Mouse (Mus musculus): ENCODE measurements around the gene Fmr1. TPM values are rescaled to one million over a fixed set of nuclear protein-coding genes. Genes with fewer than 3 reads are reported as not detected.
A peak's percentile ranks its signal among the peaks of the same experiment; 100 is the strongest.
"Not testable (repeated sequence)": the region's sequence is repeated elsewhere in the genome, so short reads cannot be mapped to it uniquely, and the experiment has no call there.

Gene Fmr1
- 10 to 100 TPM; 61.6 to 68.3 TPM for total RNA-seq (2021)
- long read RNA-seq, experiment 1, full-length matches to known transcripts, result 62 of 114 reads
- long read RNA-seq, experiment 1, partial matches to known transcripts, result 6 of 114 reads
- long read RNA-seq, experiment 1, other reads (novel, unspliced or antisense), result 46 of 114 reads
- long read RNA-seq, experiment 2, full-length matches to known transcripts, result 29 of 54 reads
- long read RNA-seq, experiment 2, partial matches to known transcripts, result 5 of 54 reads
- long read RNA-seq, experiment 2, other reads (novel, unspliced or antisense), result 20 of 54 reads

DNA sequence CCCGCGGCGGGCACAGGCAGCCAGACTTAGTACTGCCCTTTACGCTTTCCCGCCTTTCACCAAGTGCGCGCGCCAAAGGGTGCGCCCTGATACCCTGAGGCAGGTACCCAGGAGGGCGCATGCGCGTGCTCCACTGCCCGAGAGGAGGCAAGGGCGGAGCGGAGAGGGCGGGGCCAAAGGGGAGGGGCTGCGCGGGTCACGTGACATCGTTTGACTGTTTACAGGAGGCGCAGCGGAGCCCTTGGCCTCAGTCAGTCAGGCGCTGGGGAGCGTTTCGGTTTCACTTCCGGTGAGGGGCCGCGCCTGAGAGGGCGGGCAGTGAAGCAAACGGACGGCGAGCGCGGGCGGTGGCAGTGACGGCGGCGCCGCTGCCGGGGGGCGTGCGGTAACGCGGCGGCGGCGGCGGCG lies at the start of gene Fmr1:
TSS of gene Fmr1 (plus strand) at position 209 of the 408 bp plus-strand sequence.
- DNase-seq (ENCODE audit: low spot score in 2 of 2), result peak; percentile 91 to 93

DNA sequence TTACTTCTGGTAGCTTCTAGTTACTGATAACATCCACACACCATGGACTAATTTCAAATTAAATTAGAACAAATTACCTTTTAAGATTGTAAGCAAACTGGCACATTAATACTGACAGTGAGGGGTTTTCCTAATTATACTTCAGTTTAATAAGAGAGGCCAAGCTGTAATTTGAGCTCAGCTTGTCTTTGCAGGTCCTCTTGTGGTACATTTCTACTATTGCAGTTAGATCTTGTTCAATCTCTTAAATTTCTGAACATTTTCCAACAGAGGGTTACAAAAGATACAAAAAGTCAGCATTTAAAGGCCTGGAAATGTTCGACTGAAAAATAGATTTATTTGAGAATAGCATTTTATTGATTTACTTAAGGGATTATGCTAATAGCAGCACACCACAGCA lies 36.7 kb upstream of the Fmr1 start:
- no peak for DNase-seq (ENCODE audit: low spot score in 2 of 2)

DNA sequence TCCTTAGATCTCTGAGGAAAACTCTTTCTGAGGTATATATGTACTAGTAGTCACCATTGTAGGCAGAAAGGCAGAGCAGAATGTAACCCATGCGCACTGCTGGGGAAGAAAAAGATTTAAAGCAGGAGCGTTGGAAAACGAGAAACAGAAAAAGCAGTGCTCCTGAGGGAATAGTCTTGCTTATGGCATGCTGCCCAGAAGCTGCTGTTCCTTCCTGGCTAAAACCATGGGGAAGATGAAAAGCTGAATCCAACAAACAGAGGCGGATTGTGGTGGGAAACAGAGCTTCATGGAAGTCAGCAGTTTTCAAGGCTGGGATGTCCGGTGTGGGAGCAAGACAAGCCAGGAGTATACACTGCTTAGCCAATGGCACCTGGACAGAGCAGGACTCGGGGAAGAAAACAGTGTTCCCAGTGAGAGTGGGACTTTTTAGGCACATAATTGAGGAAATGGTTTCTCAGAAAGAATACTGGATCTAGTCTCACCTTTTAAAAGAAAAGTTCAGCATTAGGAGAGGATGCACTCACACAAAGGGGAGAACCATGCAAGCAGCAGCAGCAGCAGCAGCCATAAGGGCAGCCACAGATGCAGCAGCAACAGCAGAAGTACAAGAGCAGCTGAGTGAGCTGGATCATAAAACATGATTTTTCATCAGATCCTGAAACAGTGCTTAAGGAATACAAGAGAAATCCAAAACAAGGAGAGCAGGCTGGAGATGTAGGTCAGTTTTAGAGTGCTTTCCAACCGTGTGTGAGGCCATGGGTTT lies 33.0 kb upstream of the Fmr1 start:
- peak; percentile 17 to 47 for DNase-seq (ENCODE audit: low spot score in 2 of 2)

DNA sequence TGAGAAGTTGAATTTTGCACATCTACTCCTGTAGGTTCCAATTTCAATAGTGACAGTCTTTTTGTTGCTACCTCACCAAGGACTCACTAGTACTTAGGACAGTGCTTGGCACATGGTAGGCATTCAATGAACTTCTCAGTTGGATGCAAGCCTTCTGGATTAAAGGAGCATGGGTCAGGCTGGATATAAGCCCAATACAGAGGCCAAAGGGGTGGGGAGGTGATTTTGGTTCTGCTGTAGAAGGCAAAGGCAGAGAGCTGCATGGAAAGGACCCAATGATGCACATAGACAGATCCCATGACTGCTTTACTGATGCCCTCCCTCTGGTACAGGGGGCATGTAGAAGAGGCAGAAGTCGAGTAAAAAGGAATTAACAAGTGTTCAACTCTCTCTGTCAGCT lies 833 bp upstream of the Fmr1 start:
- DNase-seq (ENCODE audit: low spot score in 2 of 2), result no peak

DNA sequence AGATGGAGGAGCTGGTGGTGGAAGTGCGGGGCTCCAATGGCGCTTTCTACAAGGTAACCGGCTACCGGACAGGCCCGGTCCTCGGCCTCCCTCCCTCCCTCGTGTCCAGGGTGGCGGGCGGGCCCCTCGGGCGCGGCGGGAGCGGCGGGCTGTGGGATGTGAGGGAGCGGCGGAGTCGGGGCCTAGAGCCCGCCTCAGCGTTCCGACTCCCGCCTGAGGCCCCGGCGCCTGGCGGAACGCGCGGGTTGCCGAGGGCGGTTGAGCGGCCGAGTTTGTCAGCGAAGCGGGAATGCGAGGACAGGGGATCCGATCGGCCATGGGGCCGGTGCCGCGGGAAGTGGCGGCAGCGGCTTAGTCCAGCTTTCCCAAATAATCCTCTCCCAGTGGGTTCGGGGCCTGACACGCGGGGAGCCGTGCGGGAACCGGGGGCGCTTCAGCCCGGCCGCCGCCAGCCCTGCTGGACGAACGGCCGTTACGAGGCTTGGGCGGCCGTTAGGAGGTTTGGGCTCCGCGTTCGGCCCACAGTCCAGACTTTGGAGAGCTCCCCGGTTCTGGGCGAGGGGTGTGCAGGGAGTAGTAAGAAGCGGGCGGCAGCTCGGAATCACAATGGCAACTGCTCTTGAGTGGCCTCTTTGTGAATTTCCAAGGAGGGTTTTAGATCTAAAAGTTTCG lies 610 bp downstream of the Fmr1 start:
- DNase-seq (ENCODE audit: low spot score in 2 of 2), result peak in 1 of 2 experiments; percentile 12

DNA sequence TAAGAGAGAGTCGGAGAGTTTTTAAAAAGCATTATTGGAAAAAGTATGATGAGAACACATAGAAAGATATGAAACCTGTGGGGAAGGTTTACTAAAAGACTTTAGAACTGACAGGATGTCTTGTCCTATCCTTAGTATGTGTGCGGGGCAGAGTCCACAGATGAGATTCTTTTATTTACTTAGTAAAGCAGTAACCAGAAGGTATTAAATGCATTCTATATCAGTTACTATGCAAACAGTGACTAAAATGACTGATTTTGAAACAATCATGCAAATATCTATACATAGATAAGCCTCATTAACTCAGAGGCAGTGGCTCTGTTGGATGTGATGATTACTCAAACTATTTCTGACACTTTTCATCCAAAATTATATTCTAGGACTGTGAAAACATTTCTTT lies 6.4 kb downstream of the Fmr1 start:
- no peak for DNase-seq (ENCODE audit: low spot score in 2 of 2)

DNA sequence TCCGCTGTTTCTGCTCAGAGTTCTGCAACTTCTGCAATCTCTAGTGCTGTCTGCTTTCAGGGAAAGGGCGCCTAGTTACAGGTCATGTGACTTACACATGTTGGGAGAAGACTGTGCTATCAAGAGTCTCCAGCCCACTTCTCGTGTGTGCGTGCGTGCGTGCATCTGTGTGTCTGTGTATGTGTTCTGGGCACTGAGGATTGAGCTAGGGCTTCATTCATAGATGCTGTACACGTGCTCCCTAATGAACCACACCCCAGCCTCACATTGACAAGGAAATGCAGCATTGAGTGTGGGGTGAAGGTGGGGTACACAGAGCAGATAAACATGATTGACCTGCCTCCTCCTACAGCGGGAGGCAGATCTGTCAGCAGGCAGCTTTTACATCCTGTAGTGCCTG lies 13.6 kb downstream of the Fmr1 start:
- not testable (repeated sequence) for DNase-seq (ENCODE audit: low spot score in 2 of 2)

DNA sequence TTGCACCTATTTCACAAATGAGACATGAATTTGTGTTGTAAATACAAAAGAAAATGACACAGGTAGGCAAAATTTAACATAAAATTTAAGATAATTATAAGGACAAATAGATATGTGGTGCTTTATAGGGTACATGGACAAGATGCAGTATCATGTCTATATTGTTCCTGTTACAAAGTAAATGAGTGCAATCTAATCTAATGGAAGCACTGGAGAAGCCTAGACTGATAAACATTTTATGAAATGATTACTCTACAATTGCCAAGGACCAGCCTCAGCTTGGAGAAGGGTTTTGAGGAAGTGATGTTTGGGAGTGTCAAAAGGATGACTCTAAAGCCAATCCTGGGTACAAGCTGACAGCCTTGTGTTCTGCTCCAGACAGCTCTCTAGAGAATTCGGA lies 58.6 kb downstream of the Fmr1 start:
- no peak for DNase-seq (ENCODE audit: low spot score in 2 of 2)

DNA sequence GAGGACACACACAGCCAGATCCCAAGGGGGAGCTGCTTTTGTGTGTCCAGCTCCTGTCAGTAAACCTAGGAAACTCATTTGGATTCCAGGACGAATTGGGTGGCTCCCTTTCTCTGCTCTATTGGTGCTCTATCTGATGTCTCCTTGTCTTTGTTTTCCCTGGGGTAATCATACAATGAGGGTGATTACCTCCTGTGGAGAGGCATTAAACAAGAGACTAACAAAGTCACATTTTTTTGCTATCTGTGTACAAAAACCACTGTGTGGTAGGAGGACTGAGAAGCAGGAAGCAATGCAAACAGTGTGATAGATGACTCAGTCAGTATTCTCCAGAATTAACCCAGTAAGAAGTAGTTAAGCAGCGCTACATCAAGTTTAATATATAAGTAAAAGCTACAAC lies 61.7 kb downstream of the Fmr1 start:
- DNase-seq (ENCODE audit: low spot score in 2 of 2), result no peak

DNA sequence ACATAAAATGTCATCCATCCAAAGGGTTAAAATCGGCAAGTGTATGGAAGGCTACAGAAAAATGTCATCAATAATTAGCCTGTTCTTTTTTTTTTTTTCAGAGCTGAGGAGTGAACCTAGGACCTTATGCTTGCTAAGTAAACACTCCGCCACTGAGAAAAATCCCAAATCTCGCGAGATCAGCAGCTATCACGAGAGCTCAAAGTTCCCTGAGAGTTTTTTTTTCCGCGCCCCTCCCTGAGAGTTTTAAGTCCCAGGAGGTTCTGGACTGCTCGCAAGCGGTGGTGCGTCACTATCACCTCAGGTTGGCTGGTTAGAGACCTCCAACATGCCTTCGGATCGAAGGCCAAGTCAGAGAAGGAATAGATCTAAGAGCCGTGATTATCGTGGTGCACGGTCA lies 83.3 kb downstream of the Fmr1 start, which contains the start of gene Fmr1nb:
TSS of gene Fmr1nb (plus strand) at position 234 of the 400 bp plus-strand sequence.
- DNase-seq (ENCODE audit: low spot score in 2 of 2), result no peak

Other genes starting within 250 kb of the Fmr1 start
- not detected for gene Fmr1nb, start 83.3 kb downstream of the Fmr1 start, total RNA-seq (2021)
- 1 to 10 TPM in 1 of 2 experiments, under 1 TPM in 1; 0.35 to 1.1 TPM for gene Gm14698, start 142.6 kb downstream of the Fmr1 start, total RNA-seq (2021)
- gene Gm6812, start 214.5 kb downstream of the Fmr1 start, total RNA-seq (2021), result not detected